Mouse (Mus musculus) ovary, adult 18-20 months (tissue): Measurements from ENCODE around the gene Renbp.
A peak's percentile ranks its signal among the peaks of the same experiment; 100 is the strongest.

Experiments used
- DNase-seq: peaks from one replicate; pipeline ENCODE4 v3.0.0; 2022; ENCODE audit warnings: low spot score, mixed read lengths

The Renbp gene

GRCm38 (mm10) chrX:73921285-73921822, 9.3 kb downstream of the Renbp start:
- DNase-seq: no peak

GRCm38 (mm10) chrX:73918631-73919030, 12.0 kb downstream of the Renbp start:
- DNase-seq: no peak

GRCm38 (mm10) chrX:73916945-73917344, 13.7 kb downstream of the Renbp start:
- no peak for DNase-seq

DNA sequence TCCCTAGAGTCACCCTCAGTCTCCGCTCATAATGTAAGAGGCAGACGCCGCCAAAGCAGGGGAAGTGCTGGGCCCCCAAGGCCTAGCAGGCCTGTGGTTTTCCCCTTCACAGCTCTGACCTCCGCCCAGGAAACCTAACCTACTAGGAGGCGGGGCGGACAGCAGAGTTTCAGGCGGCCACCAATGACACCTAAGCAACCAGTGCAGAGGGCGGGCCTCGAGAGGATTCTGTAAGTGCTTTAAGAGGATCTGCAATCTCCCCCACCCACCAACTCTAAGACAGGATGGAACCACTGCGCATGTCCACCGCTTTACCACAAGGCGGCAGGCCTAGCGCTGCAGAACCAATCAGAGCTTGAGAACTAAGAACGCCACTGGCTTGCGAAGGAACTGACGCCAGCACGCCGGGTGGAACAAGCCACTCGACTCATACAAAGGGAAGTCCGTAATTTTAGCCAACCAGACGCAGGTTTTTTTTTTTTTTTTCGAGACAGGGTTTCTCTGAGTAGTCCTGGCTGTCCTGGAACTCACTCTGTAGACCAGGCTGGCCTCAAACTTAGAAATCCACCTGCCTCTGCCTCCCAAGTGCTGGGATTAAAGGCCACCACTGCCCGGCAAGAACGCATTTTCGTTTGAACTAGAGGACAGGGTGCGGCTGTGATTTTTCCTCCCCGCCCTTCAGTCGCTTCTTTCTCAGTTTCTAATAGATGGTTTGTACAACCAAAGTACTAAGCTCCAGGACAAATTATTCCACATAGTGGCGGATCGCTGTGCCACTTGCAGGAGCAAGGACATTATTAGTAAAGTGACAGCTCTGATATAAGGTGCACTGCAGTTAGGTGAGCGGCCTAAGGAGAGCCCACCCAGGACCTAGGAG, 15.6 kb downstream of the Renbp start:
- DNase-seq: peak; percentile 90

GRCm38 (mm10) chrX:73911588-73911987, 19.1 kb downstream of the Renbp start:
- no peak for DNase-seq

- DNase-seq: no peak
Measured at GRCm38 (mm10) chrX:73911156-73911555, 19.5 kb downstream of the Renbp start.

- DNase-seq: no peak
Measured at GRCm38 (mm10) chrX:73910451-73910850, 20.2 kb downstream of the Renbp start.

- DNase-seq: no peak
Measured at GRCm38 (mm10) chrX:73910049-73910448, 20.6 kb downstream of the Renbp start.

- no peak for DNase-seq
Measured at GRCm38 (mm10) chrX:73897959-73898358, 32.7 kb downstream of the Renbp start.

DNA sequence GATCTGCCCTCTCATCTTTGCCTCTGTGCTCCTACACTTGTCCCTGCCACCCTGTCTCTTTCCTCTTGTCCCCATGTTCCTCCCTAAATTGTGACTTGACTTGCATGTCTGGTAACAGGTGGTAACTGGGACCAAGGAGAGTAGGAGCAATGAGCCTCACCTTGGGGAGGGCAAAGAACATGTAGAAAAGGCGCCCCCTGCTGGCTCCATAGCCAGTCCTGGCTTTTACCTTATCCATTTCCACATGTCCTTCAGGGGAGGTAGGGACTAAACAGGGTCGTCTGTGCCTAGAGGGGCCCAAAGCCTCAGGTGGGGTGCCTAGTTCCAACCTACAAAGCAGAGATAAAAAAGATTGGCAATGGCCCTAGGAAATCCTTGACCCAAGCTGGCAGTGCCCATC, 34.9 kb downstream of the Renbp start, which contains the start of gene L1cam:
Gene L1cam (minus strand): TSS at position 387 of the 400 bp plus-strand sequence.
- DNase-seq: no peak

- DNase-seq: no peak
Measured at GRCm38 (mm10) chrX:73892833-73893232, 37.8 kb downstream of the Renbp start.

DNA sequence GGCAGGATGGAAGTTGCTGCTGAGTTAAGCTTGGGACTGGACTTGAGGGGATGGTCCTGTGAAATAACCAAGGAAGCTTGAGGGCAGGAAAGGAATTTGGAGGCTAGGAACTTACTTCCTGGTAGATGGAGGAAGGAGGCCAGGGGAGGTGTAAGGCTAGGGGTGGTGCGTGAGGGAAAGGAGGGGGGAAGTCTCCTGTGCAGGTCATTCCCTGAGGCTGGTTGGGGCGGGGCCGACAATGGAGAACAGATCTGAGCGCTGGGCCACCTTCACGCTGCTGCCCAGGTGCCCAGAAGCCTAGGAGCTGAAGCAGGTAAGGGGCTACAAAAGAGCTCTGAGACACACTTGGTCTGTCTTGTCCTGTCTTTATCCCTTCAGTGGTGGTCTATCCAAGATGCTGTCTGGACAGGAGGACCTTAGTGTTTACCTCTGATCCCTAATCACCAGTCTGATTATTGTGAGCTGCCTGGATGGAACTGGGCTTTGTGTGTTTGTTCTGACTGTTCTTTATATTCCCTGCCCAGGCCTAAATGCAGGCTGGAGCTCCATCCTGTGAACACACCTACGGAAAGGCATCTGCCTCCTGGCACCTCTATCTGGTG, 39.0 kb downstream of the Renbp start, which contains the start of gene Avpr2:
Gene Avpr2 (plus strand): TSS at position 552 of the 602 bp plus-strand sequence.
- DNase-seq: no peak

DNA sequence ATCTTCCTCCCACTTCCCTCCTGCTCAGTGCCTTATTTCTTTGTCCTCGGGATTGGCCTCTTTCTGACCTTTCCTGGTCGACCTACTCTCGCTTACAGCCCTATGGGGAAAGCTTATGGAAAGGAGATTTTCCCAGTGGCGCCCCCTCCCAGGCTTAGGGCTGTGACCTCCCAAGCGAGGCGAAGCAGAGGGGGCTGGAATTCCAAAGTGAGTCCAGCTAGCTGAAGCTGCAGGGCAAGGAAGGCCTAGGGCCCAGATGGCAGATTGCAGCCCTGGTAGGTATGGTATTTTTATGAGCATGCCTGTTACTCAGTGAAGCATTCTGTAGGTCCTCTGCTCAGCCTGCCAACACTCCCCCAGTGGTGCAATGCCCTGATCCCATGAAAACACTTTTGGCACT, 49.2 kb downstream of the Renbp start:
- DNase-seq: no peak

DNA sequence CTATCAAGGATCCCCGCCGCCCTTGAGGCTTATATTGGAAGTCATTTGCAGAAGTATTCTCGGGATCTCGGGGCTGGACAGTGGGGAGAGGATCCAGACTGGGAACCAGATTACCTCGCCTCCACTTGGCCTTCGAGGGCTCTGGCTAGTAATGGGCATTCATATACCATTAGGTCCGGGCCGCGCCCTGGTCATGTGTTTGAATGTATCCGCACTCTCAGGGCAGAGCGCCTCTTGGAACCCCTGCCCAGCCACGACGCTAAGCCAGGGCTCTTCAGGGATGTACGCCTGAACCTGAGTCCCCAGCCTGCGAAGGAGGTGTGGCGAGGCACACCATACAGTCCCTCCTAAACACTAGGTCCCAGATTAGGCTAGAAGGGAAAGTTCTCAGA, 49.6 kb downstream of the Renbp start:
- DNase-seq: no peak

DNA sequence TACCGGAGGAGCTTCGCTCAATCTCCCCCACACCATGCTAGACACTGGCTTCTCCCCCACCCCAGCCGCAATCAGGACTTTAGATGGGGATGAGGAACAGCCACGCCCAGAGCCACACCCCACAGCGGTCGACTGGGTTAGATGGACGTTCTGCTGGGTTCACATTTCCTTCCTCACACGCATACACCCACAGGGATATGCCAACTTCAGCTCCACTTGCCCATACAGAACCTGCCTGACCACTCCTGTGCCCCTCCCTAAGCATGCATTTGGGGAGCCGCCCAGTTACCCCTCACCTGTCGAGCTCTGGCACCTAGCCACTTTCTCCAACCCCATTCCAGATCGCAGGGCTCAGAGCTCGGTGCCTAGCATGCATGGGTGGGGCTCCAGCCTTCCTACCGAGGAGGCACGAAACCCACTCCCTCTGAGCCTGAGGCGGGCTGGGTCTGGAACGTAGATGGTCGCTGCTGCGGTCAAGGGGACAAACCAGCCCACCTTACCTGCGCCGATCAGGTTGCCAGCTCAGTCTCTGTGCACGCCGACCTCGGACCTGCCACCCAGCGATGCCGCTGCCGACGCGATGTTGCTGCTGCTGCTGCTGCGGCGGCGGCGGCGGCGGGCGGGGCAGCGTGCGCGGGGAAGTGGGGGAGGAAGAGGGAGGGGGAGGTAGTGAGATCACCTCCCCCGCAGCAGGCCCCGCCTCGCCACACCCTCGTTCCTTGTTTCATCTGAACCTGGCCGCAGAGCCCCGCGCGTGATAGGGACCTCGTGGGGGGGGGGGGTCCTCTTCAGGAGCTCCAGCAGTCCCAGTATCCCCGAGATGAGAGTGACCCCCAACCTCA, 50.2 kb downstream of the Renbp start:
- DNase-seq: no peak

GRCm38 (mm10) chrX:73877014-73877413, 53.6 kb downstream of the Renbp start:
- no peak for DNase-seq

- no peak for DNase-seq
Measured at GRCm38 (mm10) chrX:73875881-73876280, 54.8 kb downstream of the Renbp start.
